Mouse (Mus musculus): ENCODE measurements at regions not wholly inside any gene's neighbourhood (a gene's known extent, or its start where the extent isn't known, plus 50 kb on each side); places are given as distances from the start of the nearest gene placed in this dataset.

- no peak for DNase-seq (ENCODE audit: low spot score in 2 of 2)
Measured at GRCm38 (mm10) chr2:51566554-51567246, 60.6 kb upstream of the Tas2r134 start.

GRCm38 (mm10) chr2:51563881-51564280 lies 63.4 kb upstream of the Tas2r134 start:
- no peak for DNase-seq (ENCODE audit: low spot score in 2 of 2)

- DNase-seq (ENCODE audit: low spot score in 2 of 2), result peak in 1 of 2 experiments; percentile 5
Measured at GRCm38 (mm10) chr2:51563240-51563639, 64.1 kb upstream of the Tas2r134 start.

- no peak for DNase-seq (ENCODE audit: low spot score in 2 of 2)
Measured at GRCm38 (mm10) chr2:51550863-51551262, 76.4 kb upstream of the Tas2r134 start.

- no peak for DNase-seq (ENCODE audit: low spot score in 2 of 2)
Measured at GRCm38 (mm10) chr2:51549125-51549524, 78.2 kb upstream of the Tas2r134 start.

- DNase-seq (ENCODE audit: low spot score in 2 of 2), result no peak
Measured at GRCm38 (mm10) chr2:51546181-51546580, 81.1 kb upstream of the Tas2r134 start.

GRCm38 (mm10) chr2:51543949-51544348 lies 83.4 kb upstream of the Tas2r134 start:
- no peak for DNase-seq (ENCODE audit: low spot score in 2 of 2)

GRCm38 (mm10) chr2:51542272-51542671 lies 85.0 kb upstream of the Tas2r134 start:
- DNase-seq (ENCODE audit: low spot score in 2 of 2), result no peak

- DNase-seq (ENCODE audit: low spot score in 2 of 2), result no peak
Measured at GRCm38 (mm10) chr2:51532709-51533414, 94.4 kb upstream of the Tas2r134 start.

- no peak for DNase-seq (ENCODE audit: low spot score in 2 of 2)
Measured at GRCm38 (mm10) chr2:51531106-51531839, 96.0 kb upstream of the Tas2r134 start.

GRCm38 (mm10) chr2:51522766-51523165 lies 104.5 kb upstream of the Tas2r134 start:
- DNase-seq (ENCODE audit: low spot score in 2 of 2), result peak in 1 of 2 experiments; percentile 18

- no peak for DNase-seq (ENCODE audit: low spot score in 2 of 2)
Measured at GRCm38 (mm10) chr2:51509220-51510011, 117.9 kb upstream of the Tas2r134 start.

GRCm38 (mm10) chr2:51497896-51498295 lies 129.4 kb upstream of the Tas2r134 start:
- no peak for DNase-seq (ENCODE audit: low spot score in 2 of 2)

- no peak for DNase-seq (ENCODE audit: low spot score in 2 of 2)
Measured at GRCm38 (mm10) chr2:51473753-51474152, 153.6 kb upstream of the Tas2r134 start.

GRCm38 (mm10) chr2:51467027-51467694 lies 160.2 kb upstream of the Tas2r134 start:
- peak; percentile 2 to 12 for DNase-seq (ENCODE audit: low spot score in 2 of 2)

GRCm38 (mm10) chr2:51466003-51466402 lies 161.3 kb upstream of the Tas2r134 start:
- DNase-seq (ENCODE audit: low spot score in 2 of 2), result no peak

GRCm38 (mm10) chr2:51465576-51465975 lies 161.7 kb upstream of the Tas2r134 start:
- no peak for DNase-seq (ENCODE audit: low spot score in 2 of 2)

GRCm38 (mm10) chr2:51464356-51464755 lies 163.0 kb upstream of the Tas2r134 start:
- DNase-seq (ENCODE audit: low spot score in 2 of 2), result no peak

GRCm38 (mm10) chr2:51460896-51461295 lies 166.4 kb upstream of the Tas2r134 start:
- no peak for DNase-seq (ENCODE audit: low spot score in 2 of 2)

GRCm38 (mm10) chr2:51459486-51459885 lies 167.8 kb upstream of the Tas2r134 start:
- no peak for DNase-seq (ENCODE audit: low spot score in 2 of 2)

GRCm38 (mm10) chr2:51457717-51458116 lies 169.6 kb upstream of the Tas2r134 start:
- DNase-seq (ENCODE audit: low spot score in 2 of 2), result no peak

Data from heart, adult 9 months (tissue).